Mouse (Mus musculus): ENCODE data around the gene Sh2b3.
"Not testable (repeated sequence)": the region's sequence is repeated elsewhere in the genome, so short reads cannot be mapped to it uniquely, and the experiment has no call there.

Sh2b3 gene

DNA sequence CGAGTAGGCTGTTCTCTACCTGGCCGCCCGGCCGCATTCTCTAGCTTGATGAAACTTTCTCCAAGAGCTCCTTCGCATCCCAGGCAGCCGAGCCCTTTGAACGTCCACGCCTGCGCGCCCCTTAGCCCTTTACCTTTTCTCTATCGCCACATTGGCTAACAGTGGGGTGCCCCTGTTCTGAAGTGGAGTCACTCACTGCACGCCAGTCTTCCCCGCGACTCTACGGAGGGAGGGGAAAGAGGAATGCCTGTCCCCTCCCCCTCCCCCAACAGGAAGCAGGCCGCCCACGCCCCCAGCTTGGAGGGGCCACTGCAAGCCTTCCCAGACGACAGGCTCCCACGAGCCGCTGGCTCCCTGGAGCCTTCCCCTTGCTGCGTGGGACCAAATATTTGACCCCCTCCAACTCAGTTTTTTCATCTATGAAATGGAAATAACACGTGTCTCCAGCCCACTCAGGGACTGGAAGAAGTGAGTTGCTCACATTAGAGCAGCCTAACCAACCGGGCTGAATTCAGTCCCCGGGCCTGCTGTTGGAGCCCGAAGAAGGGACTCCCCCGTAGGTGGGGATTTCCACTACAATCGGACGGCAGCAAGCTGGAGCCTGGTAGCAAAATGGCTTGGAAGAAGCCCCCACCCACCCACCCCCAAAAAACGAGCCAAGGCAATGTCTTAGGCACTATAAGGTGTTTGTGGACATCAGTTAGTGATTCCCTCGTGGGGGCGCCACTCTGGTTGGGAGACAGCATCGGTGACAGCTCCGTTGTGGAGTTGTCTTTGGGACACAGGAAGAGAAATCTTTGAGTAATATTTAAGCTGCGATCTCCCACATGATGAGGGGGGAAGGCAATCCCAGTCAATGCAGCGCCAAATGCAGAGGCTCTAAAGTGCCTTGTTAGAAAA, at the start of gene Sh2b3:
TSS of gene Sh2b3 (minus strand) at position 206 of the 900 bp plus-strand sequence.
- peak in 1 of 2 experiments; percentile 77 for DNase-seq

DNA sequence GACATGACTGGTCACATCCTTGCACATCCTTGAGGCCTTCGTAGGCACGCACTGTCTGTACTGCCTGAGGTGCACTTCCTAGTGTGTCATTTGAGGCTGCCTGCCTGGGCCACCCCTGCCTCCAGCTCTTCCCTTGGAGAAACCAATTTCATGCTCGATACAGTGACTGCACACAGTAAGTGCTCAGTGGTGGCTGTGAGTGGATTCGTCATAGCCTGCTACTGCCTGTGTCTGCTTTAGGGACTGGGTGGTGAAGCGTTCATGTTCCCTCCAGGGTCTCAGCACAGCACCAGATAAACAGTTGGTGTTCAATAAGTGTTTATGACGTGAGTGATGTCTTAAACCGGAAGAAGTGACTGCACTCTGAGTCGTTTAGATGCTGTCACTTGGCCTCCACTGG, 45.9 kb upstream of the Sh2b3 start:
- no peak for DNase-seq

DNA sequence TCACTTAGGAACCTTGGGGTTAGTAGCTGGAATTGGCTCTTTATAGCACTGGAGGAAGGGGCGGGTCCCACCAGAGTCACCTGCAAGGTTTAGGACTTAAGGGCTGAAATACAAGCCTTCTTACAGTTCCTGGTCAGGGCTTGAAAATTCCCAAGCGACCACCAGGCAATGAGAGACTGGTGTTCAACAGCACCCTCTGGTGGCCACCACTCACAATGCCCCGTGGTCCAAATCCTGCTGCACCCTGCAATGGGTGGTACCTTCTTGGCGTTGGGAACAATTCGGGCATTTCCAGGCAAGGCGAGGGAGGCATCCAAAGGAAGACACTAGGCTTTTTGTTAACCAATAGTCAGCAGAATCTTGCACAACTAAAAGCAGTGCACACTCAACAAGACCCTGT, 41.8 kb upstream of the Sh2b3 start:
- DNase-seq = peak in 1 of 2 experiments; percentile 60

DNA sequence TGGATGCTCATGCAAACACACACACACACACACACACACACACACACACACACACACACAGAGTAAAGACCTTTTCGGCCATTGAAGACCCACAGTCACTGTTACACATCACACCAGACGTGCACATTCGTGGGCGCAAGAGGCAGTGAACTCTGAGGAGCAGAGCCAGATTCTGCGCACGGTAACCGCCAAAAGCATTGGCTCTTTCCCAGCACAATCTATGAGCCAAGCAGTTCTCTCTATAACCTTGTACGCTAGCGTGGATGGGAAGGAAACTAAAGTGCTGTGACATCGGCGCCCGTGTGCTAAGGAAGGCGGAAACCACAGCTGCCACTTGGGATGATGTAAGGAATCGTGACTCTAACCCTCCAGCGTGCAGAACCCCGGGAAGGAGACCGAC, 41.3 kb upstream of the Sh2b3 start:
- DNase-seq = no peak

DNA sequence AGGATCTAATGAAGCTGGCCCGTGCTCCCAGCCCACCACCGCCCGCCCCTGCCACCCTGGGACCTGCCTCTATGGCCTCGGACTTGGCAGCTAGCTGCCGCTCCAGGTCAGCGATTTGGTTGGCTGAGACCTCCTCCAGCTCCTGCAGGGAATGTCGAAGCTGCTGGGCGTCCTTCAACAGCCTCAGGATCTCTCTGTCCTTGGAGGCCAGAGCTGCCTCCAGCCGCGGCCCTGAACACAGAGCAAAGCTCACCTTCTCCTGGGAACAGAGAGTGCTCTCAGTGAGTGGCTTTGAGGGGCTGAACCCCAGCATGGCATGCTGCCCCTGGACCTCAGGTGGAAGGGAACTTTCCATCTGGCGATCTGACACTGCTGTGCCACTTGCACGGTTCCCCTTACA, 39.5 kb upstream of the Sh2b3 start:
- no peak for DNase-seq

DNA sequence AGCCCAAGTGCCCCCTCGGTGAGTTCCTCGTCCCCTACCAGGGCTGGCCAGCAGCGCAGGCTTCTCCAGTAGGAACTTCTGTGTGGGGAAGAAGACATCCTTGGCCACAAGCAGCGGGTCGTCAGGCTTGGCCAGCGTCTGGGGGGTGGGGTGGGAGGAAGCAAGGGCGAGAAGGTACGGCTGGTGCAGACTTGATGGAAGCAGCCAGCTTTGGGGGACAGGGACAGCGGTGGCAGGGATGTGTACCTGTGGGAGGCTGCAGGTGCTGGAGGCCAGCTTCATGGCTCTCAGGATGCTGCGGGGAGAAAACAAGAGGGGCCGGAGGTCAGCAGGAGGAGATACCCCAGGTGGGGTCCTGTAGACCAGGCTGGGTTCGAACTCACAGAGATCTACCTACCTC, 37.6 kb upstream of the Sh2b3 start:
- no peak for DNase-seq

DNA sequence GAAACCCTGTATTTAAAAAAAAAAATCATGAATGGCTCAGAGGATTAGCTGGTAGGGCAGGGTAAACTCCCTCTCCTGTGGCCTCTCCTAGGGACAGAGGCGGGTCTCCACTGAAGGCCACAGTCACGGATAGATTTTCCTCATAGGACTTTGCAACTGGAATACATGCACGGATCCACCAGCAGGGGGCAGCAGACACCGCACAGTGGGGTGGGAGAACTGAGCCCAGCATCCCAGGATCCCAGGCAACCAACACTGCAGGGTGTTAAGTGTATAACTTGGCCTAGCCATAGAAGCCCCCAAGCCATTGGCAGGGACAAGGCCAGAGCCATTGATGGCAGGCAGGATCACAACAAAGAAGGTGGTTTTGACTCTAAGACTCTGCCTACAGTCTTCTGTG, 34.7 kb upstream of the Sh2b3 start:
- DNase-seq = peak; percentile 79 to 85

DNA sequence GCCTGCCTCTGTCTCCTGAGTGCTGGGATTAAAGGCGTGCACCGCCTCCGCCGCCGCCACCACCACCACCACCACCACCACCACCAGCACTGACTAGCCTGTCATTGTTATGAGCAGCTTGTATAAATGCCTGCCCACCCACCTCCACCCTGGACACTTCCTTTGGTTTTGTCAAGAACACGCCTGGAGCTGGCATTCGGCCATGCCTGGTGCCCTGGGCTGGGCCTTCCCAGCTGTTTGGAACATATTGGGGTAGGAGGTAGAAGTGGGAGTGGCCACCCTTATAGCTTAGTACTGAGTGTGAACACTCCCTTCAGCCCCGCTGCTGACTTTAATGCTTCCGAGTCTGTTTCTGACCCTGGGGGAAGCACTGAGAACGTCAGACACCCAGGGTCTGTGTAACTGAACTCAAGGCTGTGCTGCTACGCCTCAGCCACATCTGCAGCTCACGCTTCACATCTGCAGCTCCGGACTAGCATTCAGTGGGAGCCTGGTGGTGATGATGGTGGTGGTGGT, 34.1 kb upstream of the Sh2b3 start:
- peak; percentile 43 to 57 for DNase-seq

DNA sequence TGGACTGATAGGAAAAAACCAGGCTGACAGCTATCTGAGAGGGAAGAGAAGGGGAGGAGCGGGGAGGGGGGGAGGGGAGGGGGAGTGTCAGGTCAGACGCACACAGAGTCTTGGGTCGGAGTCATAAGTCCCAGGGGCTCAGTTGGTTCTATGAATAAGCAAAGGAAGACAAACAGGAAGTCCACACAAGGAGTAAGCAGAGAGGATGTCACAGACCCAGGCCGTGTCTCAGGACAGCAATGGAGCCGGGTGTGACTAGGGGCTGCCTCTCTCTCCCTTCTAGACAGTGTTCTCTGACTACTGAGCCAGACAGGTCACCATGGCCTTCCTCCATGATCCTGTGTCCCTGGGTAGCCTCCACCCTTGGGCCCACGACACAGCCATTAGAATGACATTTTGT, 33.4 kb upstream of the Sh2b3 start:
- DNase-seq = no peak

DNA sequence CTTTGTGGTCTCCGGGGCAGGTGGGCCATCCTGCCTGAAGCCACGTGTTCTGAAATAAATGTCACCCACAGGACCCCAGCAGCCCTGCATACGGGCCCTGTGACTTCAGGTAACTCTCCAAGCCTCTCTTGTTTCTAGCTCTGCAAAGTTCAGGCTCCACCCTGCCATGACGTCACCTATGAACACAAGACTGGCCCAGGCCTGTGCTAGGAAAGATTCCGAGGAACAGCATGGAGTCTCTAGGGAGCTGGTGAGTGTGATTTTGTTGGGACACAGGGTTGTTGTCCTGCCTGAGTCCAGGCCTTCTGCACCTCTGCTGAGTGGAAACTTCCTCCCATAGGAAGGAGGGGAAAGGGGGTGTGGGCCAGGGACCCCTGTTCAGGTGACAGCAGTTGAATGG, 30.5 kb upstream of the Sh2b3 start:
- DNase-seq = no peak

DNA sequence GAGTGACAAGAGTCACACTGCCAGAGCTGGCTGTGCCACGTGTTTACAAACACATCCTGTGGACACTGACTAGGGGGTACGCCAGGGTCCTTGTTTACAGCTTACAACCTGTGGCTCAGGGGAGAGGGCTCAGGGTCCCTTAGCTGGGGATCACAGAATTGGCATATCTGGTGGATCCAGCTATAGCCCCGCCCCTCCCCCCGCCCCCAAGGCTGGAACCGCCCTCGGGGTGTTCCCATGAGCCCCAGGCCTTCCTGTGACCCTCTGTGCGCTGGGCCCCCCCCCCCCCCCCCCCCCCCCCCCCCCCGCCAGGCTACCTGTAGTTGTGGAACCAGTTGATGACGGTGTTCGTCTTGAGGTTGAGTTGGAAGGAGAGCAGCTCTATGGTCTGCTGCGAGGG, 26.9 kb upstream of the Sh2b3 start:
- DNase-seq = no peak

DNA sequence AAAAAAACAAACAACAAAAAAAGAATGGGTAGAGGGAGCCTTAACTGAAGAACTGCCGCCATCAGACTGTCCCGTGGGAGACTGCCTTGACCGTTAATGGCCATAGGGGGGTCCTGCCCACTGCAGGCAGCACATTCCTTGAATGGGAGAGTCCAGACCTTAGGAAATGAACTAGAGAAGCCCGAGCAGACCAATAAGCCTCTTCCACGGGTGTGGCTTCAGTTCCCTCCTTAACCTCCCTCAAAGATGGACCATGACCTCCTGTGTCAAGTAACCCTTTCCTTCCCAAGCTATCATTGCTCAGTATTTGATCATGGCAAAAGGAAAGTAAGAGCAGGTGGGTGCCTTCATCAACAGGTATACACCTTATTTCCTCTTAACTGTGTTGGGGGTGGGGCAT, 24.5 kb upstream of the Sh2b3 start:
- no peak for DNase-seq

DNA sequence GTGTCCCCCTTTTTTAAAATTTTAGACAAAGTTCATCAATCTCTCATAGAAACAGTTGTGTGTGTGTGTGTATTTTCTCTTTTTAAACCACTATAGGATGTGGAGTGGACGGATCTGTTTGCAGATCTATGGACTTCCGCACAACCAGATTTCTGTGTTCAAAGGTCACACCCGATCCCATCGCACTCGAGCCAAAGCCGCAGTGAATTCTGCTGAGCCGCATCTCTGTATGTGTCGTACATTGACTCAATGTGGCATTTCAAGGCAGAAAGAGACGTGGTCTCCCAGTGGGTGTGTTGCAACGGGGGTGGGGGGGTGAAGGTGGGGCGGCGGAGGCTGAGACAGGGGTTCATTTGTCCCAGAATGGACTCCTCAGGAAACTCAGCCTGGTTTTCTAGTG, 21.0 kb upstream of the Sh2b3 start:
- DNase-seq = no peak

DNA sequence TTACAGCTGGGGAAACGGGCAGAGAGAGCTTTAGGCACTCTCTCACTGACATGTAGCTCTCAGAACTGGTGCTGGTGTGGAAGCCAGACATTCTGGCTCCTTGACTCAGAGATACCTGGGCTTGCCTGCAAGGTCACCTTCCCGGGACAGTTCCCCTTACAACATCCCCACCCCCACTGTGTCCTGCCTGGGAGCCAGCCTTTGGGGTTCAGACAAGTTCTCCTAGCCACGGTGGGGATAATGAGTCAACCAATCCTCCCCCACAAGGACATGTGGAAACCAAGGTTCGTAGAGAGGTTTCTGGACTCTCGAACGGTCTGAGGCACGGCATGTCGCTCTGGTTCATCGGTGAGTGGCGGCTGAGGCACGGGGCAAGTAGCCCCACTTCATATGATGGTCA, 19.3 kb upstream of the Sh2b3 start:
- DNase-seq = peak in 1 of 2 experiments; percentile 55

DNA sequence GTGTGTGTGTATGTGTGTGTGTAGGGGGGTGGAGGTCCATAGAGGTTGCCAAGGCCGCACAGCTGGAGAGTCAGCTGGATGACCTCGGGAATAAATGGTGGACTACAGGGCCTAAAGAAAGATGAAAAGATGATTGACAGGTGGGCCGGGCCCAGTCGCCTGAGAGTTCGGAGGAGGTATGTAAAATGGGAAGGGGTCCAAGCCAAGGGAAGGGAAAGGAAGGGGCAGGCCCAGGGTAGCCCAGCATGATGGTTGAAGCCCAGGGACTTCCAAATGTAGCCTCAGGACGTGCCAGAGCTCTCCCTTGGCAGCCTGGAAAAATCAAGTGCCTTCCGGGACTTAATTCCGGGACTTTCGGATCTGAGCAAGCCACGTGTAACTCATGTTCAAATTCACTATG, 17.3 kb upstream of the Sh2b3 start:
- DNase-seq = no peak

DNA sequence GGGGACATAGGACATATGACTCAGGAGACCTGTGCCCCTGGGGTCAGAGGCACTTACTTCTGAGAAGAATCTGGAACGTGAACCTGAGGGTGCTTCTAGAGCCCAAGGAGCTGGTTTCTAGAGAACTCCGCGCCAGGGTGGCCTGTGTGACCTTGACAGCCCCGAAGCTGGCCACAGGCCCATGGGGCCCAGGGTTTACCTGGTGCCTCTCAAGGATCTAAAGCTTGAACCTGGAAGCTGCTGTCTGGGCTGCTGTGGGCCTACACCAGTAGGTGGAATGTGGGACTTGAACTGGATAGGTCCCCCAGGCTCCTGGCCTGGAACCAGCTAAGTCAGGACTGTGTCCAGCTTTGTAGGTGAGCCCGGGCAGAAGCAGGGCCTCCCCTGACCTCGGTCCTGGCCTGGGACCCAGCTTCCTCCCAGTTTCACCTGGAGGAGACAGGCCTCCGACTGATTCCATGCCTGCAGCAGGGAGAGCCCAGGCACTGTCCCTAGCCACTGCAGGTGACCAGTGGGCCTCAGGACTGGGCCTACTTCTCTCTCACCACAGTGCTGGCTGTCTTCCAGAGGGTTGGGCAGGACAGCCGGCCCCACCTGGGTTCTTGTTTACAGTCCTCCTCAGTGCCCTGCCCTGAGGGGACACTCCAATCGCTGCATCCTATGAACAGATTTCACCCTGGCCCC, 16.1 kb upstream of the Sh2b3 start:
- DNase-seq = peak; percentile 78 to 90

DNA sequence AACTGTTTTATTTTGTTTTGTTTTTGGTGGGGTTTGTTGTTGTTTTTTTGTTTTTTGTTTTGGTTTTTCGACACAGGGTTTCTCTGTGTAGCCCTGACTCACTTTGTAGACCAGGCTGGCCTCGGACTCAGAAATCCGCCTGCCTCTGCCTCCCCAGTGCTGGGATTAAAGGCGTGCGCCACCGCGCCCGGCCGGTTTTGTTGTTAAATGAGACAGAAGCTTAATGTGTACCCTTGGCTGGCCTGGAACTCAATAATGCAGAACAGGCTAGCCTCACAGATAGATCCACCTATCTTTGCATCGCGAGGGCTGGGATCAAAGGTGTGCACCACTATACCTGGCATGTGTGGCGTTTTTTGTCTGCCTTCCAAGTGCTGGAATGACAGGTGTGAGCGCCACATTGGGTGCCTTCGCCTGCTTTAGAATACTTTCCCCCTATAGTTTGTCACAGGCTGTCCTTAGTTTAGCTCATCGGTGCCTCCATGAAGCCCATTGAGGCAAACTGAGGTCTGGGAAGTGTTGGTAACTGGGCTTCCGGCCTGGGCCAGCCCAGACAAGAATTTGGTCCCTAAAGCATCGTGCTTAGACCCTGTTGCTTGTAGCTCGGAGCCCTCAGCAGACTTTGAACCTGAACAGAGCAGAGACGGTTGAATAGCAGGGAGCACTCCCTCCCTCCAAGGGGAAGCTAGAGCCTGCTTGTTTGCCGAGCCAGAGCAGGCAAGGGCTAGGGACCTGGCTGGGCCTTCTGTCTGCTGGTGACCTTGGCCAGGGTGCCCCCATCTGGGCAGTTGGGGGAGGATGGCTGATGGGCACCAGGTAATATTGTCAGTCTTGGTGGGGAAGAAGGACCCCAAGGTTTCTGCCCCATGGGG, 12.3 kb upstream of the Sh2b3 start:
- peak; percentile 51 to 80 for DNase-seq

DNA sequence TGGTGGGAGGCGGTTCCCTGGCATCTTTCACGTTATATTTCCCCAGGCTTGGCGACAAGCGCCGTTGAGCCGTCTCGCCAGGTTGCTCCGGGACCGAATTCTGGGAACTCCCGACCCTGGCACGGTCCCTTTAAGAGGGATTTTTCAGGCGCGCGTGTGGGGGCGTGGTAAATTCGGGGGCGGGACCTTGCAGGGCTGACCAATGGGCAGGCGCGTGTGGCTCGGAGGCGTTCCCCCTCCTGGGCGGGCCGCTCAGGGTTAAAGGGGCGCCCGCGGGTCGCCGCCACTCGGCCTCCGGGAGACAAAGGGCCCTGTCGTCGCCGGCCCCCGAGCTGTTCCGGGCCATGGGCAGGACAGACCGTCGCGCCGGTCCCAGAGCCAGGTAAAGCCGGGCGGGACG, 11.3 kb upstream of the Sh2b3 start, which contains the start of gene Pheta1:
TSS of gene Pheta1 (plus strand) at position 242 of the 400 bp plus-strand sequence.
- DNase-seq = peak; percentile 94 to 96

DNA sequence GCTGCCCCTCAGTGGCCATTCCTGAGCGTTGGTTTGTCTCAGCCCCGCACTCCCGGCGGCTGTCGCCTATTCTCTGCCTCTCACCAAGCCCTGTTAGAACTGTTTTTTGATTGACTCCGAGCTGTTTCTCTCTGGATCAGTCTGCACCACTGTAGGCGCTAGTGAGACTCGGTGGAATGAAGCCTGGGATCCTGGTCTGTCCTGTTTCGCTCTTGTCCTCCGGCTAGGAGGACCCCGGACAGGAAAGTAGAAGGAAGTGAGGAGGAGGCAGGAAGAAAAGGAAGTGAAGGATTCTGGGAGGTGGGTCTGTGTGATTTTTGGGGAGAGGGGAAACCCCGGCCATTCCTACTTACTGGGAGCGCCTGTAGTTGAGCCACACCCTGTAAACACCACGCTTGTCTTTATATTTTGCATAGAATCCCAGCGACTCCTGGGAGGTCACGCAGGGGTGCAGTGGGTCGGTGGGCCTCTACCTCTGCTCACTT, 10.6 kb upstream of the Sh2b3 start:
- peak; percentile 66 to 75 for DNase-seq

DNA sequence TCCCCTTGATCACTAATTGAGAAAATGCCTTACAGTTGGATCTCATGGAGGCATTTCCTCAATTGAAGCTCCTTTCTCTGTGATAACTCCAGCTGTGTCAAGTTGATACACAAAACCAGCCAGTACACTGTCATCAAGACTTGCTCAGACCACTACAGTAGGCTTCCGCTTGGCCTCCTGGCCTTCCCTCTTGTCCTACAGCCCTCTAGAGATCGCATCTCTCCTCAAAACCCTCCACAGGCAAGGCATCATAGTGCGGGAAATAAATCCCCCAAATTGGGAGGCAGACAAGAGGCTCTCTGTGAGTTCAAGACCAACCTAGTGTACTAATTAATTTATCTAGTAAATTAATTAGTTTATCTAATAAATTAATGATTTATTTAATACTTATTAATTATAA, 9.8 kb upstream of the Sh2b3 start:
- DNase-seq = not testable (repeated sequence)

DNA sequence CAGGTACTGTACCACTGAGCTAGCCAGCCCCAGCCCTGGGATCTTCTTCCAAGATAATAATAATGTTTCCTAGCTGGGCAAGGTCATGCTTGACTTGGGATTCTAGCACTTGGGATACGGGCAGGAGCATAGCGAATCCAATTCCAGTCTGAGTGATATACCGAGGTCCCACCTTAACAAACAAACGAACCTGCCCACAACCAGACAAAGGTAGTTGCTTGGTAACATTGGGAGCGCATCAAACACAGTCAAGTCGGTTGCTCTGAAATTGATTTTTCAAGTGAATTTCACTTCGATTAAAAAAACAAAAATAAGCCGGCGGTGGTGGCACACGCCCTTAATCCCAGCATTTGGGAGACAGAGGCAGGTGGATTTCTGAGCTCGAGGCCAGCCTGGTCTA, 8.9 kb upstream of the Sh2b3 start:
- no peak for DNase-seq

DNA sequence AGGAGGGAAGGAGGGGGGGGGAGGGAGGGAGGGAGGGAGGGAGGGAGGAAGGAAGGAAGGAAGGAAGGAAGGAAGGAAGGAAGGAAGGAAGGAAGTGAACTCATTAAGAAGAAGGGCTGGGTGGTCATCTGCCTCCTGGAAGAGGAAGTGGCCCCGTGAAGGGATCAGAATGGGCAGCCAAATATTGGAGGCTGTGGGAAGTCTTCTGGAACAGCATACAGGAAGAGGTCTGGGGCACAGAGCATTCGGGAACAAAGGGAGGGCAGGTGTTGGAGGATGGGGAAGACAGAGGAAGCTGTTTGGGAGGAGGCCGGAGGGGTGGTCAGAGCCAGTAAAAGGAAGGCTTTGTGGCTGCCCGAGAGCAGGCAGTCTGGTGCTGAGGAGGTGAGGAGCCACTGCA, 7.9 kb upstream of the Sh2b3 start:
- no peak for DNase-seq
